Mouse (Mus musculus) C2C12 (cell line): ENCODE results near the gene Hcn3. TPM values are rescaled to one million over a fixed set of nuclear protein-coding genes. Genes with fewer than 3 reads are reported as not detected.

Source experiments
- H3K27me3 ChIP-seq: one replicate; pipeline ENCODE4 v1.6.1; 2011; ENCODE audit not compliant: control insufficient read depth, insufficient read depth, insufficient read length
- H3K36me3 ChIP-seq: one replicate; pipeline ENCODE4 v1.6.1; 2011; ENCODE audit not compliant: control insufficient read depth, insufficient read depth
- H3K4me3 ChIP-seq: one replicate; pipeline ENCODE4 v1.5.1; 2011; ENCODE audit warnings: mild to moderate bottlenecking, control low read depth; ENCODE audit not compliant: poor library complexity, insufficient read depth, severe bottlenecking
- H3K79me2 ChIP-seq: one replicate; pipeline ENCODE4 v1.6.1; 2011; ENCODE audit not compliant: control insufficient read depth, insufficient read depth
- H3K79me3 ChIP-seq: one replicate; pipeline ENCODE4 v1.6.1; 2011; ENCODE audit warnings: low read depth, control low read depth
- H3ac ChIP-seq: one replicate; pipeline ENCODE3; 2011; ENCODE audit warnings: low read depth; ENCODE audit not compliant: control insufficient read depth, insufficient read length
- CEBPB ChIP-seq: IDR thresholded peaks from one replicate; pipeline ENCODE4 v1.6.1; 2011; ENCODE audit warnings: low read depth, mild to moderate bottlenecking, control low read depth, moderate library complexity
- CTCF ChIP-seq: IDR thresholded peaks from one replicate; pipeline ENCODE4 v1.5.1; 2011; ENCODE audit not compliant: control insufficient read depth, insufficient read depth, insufficient read length
- FOSL1 ChIP-seq: IDR thresholded peaks from one replicate; pipeline ENCODE4 v1.8.0; 2011; ENCODE audit warnings: mild to moderate bottlenecking, low read length; ENCODE audit not compliant: poor library complexity, insufficient read depth, severe bottlenecking
- MAX ChIP-seq: IDR thresholded peaks from one replicate; pipeline ENCODE4 v1.6.1; 2011; ENCODE audit warnings: mild to moderate bottlenecking, control low read depth
- MYOD1 ChIP-seq: IDR thresholded peaks from one replicate; pipeline ENCODE4 v1.6.1; 2011; ENCODE audit warnings: low read depth; ENCODE audit not compliant: control insufficient read depth, insufficient read length
- MYOG ChIP-seq: IDR thresholded peaks from one replicate; pipeline ENCODE4 v1.6.1; 2011; ENCODE audit not compliant: control insufficient read depth, insufficient read length; ENCODE audit errors: extremely low read depth
- USF1 ChIP-seq: IDR thresholded peaks from one replicate; pipeline ENCODE4 v1.6.1; 2011; ENCODE audit warnings: low read depth, mild to moderate bottlenecking, control low read depth, moderate library complexity
- polyA plus RNA-seq: library from polyadenylated mRNA; unstranded; fragments of >200 nt; fragmentation: generic; extraction: Trizol; gene quantifications from one replicate; pipeline ENCODE4 v1.2.1, GENCODE M21; 2012; ENCODE audit warnings: missing spikeins

The Hcn3 gene
- polyA plus RNA-seq, 1 experiment, result 0.15 TPM

DNA sequence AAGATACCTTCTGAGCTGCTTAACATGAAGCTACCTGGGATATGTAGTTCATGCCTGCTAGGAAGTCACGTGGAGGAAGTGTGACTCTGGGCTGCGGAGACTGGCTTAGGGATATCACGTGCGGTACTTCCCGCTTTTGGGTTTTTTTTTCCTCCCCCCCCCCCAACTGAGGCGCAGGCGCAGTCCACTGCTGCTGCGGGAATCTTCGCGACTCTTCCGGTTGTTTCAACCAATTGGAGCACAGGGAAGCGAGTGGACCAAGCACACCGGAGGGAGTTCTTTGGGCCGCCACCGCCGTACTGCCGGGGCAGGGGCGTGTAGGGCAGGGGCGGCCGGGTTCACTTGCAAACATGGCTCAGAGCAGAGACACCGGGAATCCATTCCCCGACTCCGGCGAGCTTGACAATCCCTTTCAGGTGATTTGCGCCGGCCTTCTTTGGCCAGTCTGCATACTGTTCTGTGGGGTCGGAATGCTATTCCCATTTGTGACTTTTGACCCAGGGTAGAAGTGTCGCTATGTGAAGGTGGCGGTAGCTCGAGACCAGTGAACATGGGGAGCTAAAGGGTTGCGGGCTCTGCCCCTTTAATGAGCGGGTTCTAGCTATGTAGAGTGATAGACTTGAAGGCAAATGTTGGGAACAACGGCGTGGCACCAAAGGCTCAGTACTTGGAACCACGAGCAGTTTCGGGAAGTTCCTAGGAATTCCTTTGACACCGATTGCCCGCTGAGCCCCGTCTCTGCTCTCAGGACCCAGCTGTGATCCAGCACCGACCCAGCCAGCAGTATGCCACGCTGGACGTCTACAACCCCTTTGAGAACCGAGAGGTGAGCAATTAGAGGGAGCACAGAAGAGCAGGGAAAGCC, 17.5 kb upstream of the Hcn3 start, which contains the start of gene Scamp3:
Gene Scamp3 (plus strand): TSS at position 232 of the 865 bp plus-strand sequence.
- TF ChIP-seq CTCF (no peak), CEBPB (no peak), MYOD1 (no peak), FOSL1 (no peak), MYOG (no peak), USF1 (peak; percentile 100), MAX (peak; percentile 83)
- Histone ChIP-seq H3K36me3 (peaks cover 77% of the 10 kb centered on the region), H3ac (peak within 1 kb of the TSS; percentile 85)

DNA sequence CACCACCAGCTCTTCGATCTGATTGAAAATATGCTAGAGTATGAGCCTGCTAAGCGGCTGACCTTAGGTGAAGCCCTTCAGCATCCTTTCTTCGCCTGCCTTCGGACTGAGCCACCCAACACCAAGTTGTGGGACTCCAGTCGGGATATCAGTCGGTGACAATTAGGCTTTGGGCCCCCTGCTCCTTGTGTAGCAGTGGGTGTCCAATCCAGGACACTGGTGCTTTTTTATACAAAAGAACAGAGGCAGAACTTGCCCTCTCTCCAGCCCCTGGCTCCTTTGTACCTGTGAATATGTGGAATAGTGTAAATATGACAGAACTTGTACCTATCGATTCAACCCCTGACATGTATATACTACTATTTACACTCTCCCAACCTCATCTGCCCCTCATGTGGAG, 16.4 kb upstream of the Hcn3 start:
- no peak overlapping the region for H3ac ChIP-seq
- H3K4me3 ChIP-seq, result no peak overlapping the region
- H3K79me3 ChIP-seq, result peaks cover 13% of the 10 kb centered on the region
- no peak for TF ChIP-seq CEBPB
- TF ChIP-seq MYOG, result no peak
- TF ChIP-seq FOSL1, result no peak
- no peak for TF ChIP-seq MAX
- TF ChIP-seq CTCF, result no peak
- no peak for TF ChIP-seq USF1
- TF ChIP-seq MYOD1, result no peak
- peaks cover 22% of the 10 kb centered on the region for H3K79me2 ChIP-seq
- H3K27me3 ChIP-seq, result no peaks in the 10 kb centered on the region
- peaks cover 79% of the 10 kb centered on the region for H3K36me3 ChIP-seq

More for the DNA sequence above, 17.5 kb upstream of the Hcn3 start, which contains the start of gene Scamp3:
- Histone ChIP-seq H3K4me3 (peak within 1 kb of the TSS; percentile 76), H3K79me2 (peaks cover 22% of the 10 kb centered on the region), H3K79me3 (peaks cover 13% of the 10 kb centered on the region), H3K27me3 (no peaks in the 10 kb centered on the region)

DNA sequence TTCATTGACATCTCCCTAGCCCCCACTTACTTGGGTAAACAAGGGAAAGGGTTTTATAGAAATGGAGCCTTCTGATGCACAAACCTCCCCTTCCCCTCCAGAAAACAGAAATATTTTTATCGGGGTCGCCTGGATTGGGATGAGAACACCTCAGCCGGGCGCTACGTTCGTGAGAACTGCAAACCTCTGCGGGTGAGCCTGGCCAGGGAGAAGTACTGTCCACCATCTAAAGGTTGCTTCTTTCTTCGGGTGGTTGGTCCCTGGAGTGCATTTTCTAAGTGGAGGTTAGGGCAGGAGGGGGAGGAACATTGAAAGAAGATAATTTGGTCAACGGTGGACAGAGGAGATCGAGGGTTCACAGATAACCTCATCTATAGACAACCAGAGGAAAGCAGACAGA, 15.5 kb upstream of the Hcn3 start:
- H3K79me2 ChIP-seq, result peaks cover 22% of the 10 kb centered on the region
- H3K27me3 ChIP-seq, result no peaks in the 10 kb centered on the region
- peaks cover 13% of the 10 kb centered on the region for H3K79me3 ChIP-seq
- no peak overlapping the region for H3ac ChIP-seq
- H3K4me3 ChIP-seq, result no peak overlapping the region
- TF ChIP-seq MYOG (no peak), CTCF (no peak), CEBPB (no peak), MAX (no peak), FOSL1 (no peak), MYOD1 (no peak), USF1 (no peak)
- H3K36me3 ChIP-seq, result peaks cover 79% of the 10 kb centered on the region

DNA sequence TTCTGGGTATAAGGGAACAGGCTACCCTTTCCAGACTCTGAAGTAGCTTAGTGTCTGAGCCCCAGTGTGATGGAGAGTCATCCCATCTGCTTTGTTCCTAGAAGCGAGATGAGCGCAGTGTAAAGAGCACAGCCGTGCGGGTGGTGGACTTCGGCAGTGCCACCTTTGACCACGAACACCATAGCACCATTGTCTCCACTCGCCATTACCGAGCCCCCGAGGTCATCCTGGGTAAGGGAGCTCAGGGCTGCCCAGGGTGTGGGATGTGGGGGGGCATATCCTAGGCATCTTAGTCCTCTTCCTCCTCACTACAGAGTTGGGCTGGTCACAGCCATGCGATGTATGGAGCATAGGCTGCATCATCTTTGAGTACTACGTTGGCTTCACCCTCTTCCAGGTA, 14.8 kb upstream of the Hcn3 start:
- Histone ChIP-seq H3K36me3 (peaks cover 79% of the 10 kb centered on the region), H3K27me3 (no peaks in the 10 kb centered on the region), H3K4me3 (no peak overlapping the region), H3ac (no peak overlapping the region), H3K79me2 (peaks cover 22% of the 10 kb centered on the region), H3K79me3 (peaks cover 13% of the 10 kb centered on the region)
- TF ChIP-seq MAX, result no peak
- no peak for TF ChIP-seq USF1
- TF ChIP-seq CEBPB, result no peak
- no peak for TF ChIP-seq MYOD1
- TF ChIP-seq FOSL1, result no peak
- TF ChIP-seq MYOG, result no peak
- TF ChIP-seq CTCF, result no peak

DNA sequence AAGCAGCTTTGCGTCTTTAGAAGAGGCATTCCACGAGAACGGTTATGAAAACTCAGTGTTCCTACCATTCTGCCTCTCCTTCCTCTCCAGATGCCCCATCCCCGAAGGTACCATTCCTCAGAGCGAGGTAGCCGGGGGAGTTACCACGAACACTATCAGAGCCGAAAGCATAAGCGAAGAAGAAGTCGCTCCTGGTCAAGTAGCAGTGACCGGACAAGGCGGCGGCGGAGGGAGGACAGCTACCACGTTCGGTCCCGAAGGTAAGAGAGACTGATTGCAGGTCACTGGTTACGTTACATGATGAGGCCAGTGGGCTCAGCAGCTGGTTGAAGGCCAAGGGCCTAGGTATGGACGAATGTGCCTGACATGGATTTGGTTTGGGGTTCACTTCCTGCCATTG, 6.9 kb upstream of the Hcn3 start:
- Histone ChIP-seq H3K4me3 (no peak overlapping the region), H3K36me3 (peaks cover 55% of the 10 kb centered on the region), H3ac (no peak overlapping the region), H3K79me3 (peaks cover 20% of the 10 kb centered on the region), H3K79me2 (peaks cover 37% of the 10 kb centered on the region), H3K27me3 (no peaks in the 10 kb centered on the region)
- TF ChIP-seq CTCF, result no peak

DNA sequence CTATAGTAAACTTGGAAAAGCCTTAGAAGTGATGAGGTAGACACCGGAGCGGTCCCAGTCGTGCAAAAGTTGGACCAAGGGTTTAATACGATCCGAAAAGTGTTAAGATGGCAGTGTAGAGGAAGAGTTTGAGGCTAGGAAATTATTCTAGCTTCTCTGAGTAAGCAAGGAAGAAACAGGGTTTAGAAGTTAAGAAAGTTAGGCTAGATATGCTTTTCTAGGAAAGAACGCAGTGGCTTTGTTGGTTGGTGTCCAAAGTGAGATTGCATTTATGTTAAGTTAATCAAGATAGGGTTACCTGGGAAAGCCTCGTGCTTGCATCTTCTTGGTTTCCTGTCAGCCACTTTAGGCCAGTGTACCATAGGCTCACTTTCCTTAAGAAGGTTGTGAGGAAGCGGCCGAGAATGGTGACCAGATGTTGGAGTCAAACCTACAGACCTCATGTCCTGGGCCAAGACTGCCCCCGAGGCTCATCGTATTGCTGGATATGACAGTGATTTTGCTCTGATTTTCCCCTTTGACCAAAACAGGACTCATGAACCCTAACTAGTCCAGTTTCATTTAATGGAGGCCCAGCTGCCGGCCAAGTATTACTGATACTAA, 5.4 kb upstream of the Hcn3 start:
- H3K36me3 ChIP-seq, result peaks cover 40% of the 10 kb centered on the region
- H3ac ChIP-seq, result peak overlapping the region; percentile 89
- peak overlapping the region; percentile 60 for H3K4me3 ChIP-seq
- peaks cover 20% of the 10 kb centered on the region for H3K79me3 ChIP-seq
- H3K79me2 ChIP-seq, result peaks cover 37% of the 10 kb centered on the region
- no peaks in the 10 kb centered on the region for H3K27me3 ChIP-seq
- TF ChIP-seq CEBPB (no peak), FOSL1 (no peak), MYOG (no peak), MAX (no peak), CTCF (no peak), MYOD1 (no peak), USF1 (no peak)
